Mouse (Mus musculus) hindbrain, embryonic 10.5 days (tissue): ENCODE data around the gene Cadm1. TPM values are rescaled to one million over a fixed set of nuclear protein-coding genes. Genes with fewer than 3 reads are reported as not detected.

Source experiments
- DNase-seq: peaks from one replicate; pipeline ENCODE4 v3.0.0-alpha.2; 2017; ENCODE audit warnings: low spot score
- H3K27ac ChIP-seq: fragments of 300-500 bp; sonication (generic); 2 replicates; pipeline ENCODE4 v1.5.1; 2016; ENCODE audit warnings: mild to moderate bottlenecking, moderate library complexity
- H3K27me3 ChIP-seq: fragments of 300-500 bp; sonication (generic); 2 replicates; pipeline ENCODE4 v1.6.1; 2016; ENCODE audit warnings: mild to moderate bottlenecking; ENCODE audit not compliant: poor library complexity, insufficient read depth, severe bottlenecking
- H3K36me3 ChIP-seq: fragments of 300-500 bp; sonication (generic); 2 replicates; pipeline ENCODE4 v1.6.1; 2016; ENCODE audit warnings: mild to moderate bottlenecking, moderate library complexity
- H3K4me1 ChIP-seq: fragments of 300-500 bp; sonication (generic); replicated peaks from 2 replicates; pipeline ENCODE4 v1.6.1; 2016; ENCODE audit warnings: mild to moderate bottlenecking
- H3K4me3 ChIP-seq: fragments of 300-500 bp; sonication (generic); 2 replicates; pipeline ENCODE4 v1.5.1; 2016; ENCODE audit warnings: mild to moderate bottlenecking, moderate library complexity
- H3K9me3 ChIP-seq: fragments of 300-500 bp; sonication (generic); 2 replicates; pipeline ENCODE4 v1.6.1; 2016; ENCODE audit warnings: mild to moderate bottlenecking, moderate library complexity
- WGBS: fragments of 180-500 bp; shearing (Covaris S2); methylation state at CpG from one replicate; pipeline ENCODE4 v1.1.7; 2016; 5-methylcytosine and 5-hydroxymethylcytosine counted together
- polyA plus RNA-seq: library from polyadenylated mRNA; unstranded; fragments of >200 nt; fragmentation: Nextera tagmentation; extraction: Ambion mirVana; gene quantifications from 2 replicates; pipeline ENCODE4 v1.2.1, GENCODE M21; 2016

Cadm1 gene
- polyA plus RNA-seq, 1 experiment from 2014 or later = 111 TPM

DNA sequence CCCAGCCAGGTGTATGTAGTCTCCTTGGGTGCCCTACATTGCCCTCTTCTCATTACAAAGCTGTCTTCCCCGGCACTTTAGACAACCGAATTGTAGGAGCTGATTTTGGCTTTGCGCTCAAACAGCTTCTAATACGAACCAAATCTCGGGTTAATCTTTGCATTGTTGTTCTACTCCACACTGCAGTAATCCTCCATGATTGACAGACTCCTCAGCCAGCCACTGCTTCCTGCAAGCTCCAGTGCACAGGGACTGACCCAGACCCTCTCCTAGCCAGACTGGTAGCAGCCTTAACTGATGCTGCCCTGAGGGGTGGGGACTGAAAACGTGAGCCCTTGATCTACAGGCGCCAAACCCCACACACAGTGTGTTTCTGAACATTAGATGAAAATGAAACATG lies 275.7 kb downstream of the Cadm1 start:
- H3K27ac ChIP-seq = no peak overlapping the region
- no peak overlapping the region for H3K4me3 ChIP-seq
- H3K27me3 ChIP-seq = no peaks in the 10 kb centered on the region
- peaks cover 25% of the 10 kb centered on the region for H3K4me1 ChIP-seq
- peaks cover 19% of the 10 kb centered on the region for H3K36me3 ChIP-seq
- no peak for DNase-seq
- H3K9me3 ChIP-seq = no peaks in the 10 kb centered on the region
- WGBS = 57% methylated on average over 7 of the region's 7 CpGs

DNA sequence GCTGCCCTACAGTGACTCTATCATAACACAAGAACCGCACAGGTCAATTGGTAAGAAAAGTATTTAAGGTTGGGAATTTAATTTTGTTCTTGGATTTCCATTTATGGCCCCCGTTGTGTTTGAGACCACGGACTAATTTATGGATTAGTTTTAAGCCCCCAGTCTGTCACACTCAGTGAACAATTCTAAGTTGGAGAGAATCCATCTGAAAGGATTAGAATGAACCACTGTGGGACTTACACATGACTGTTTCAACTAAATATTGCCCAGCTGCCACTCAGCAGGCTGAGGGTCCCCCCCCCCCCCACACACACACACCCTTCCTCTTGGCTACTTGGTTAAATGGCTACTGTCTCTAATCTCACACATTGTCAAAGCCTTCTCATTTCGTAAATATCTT lies 295.7 kb downstream of the Cadm1 start:
- 86% methylated on average over 4 of the region's 4 CpGs for WGBS
- no peaks in the 10 kb centered on the region for H3K9me3 ChIP-seq
- H3K27me3 ChIP-seq = 0 out of 2 replicates have a peak, but pooled peaks cover 2% of the 10 kb centered on the region
- no peak for DNase-seq
- H3K4me1 ChIP-seq = peaks cover 27% of the 10 kb centered on the region
- no peak overlapping the region for H3K4me3 ChIP-seq
- H3K27ac ChIP-seq = no peak overlapping the region
- H3K36me3 ChIP-seq = peaks cover 22% of the 10 kb centered on the region

DNA sequence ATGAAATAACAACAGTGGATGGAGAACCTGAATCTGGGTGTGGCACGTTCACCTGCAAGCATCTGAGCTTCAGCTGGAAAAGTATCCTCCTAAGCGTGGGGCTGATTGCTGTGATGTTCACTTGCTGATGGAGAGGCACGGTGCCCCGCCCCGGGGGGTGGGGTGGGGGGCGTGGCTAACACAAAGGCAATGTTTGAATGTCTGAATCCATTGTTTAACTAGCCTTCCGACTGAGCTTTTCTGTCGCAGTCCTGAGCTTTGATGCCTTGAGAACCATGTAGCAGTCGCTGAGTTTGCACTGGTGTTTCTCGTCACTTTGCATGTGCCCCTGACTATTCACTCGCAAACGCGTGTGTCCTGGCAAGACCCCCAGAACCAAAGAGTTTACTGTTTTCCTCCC lies 298.8 kb downstream of the Cadm1 start:
- H3K4me3 ChIP-seq = peak overlapping the region; percentile 39
- DNase-seq = peak; percentile 52
- no peaks in the 10 kb centered on the region for H3K9me3 ChIP-seq
- H3K36me3 ChIP-seq = peaks cover 7% of the 10 kb centered on the region; the same call in 1 of the 2 replicates
- peak overlapping the region; percentile 64; the same call in 1 of the 2 replicates for H3K27ac ChIP-seq
- H3K4me1 ChIP-seq = peaks cover 38% of the 10 kb centered on the region
- WGBS = 7% methylated on average over 13 of the region's 13 CpGs
- H3K27me3 ChIP-seq = 0 out of 2 replicates have a peak, but pooled peaks cover 4% of the 10 kb centered on the region

DNA sequence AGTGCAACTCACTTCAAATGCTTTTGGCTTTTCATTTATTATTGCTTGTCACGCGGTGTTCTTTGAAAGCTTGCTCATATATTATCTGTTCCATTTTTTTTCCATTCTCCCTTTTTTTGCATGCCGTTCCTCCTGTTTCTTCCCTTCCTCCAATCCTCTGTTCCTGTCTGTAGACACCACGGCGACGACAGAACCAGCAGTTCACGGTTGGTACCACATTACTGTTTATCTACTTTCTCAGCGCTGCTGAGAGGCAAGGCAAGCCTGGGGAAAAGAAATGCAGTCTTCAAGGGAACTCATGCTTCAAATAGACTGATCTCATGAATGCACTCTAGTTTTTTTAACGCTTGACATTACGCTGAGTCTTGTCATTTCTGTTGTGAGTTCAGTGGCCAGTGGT lies 299.2 kb downstream of the Cadm1 start:
- Histone ChIP-seq H3K27me3 (0 out of 2 replicates have a peak, but pooled peaks cover 4% of the 10 kb centered on the region), H3K36me3 (0 out of 2 replicates have a peak, but pooled peaks cover 6% of the 10 kb centered on the region), H3K4me1 (peaks cover 38% of the 10 kb centered on the region), H3K4me3 (peak overlapping the region; percentile 39), H3K27ac (peak overlapping the region; percentile 64; the same call in 1 of the 2 replicates), H3K9me3 (no peaks in the 10 kb centered on the region)
- DNase-seq = no peak
- 45% methylated on average over 10 of the region's 10 CpGs for WGBS

DNA sequence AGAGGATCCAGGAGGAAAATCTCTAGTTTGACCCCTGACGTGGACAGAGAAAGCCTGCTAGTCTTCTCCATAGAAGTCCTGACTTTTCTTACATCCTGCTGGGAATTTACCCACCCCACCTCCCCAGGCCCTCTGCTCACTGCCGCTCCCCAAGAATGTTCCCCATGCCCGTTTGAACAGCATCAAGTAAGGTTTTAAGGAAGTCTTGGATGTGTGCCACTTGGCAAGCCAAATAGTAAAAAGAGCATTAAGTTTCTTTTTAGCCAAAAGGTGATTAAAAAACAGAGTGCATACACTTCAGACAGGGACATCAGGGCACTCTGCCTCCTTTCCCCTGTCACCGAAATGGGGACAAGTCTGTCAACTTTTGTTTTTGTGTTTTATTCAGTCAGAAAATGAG lies 299.9 kb downstream of the Cadm1 start:
- no peak overlapping the region for H3K4me3 ChIP-seq
- no peak overlapping the region for H3K27ac ChIP-seq
- WGBS = 55% methylated on average over 4 of the region's 4 CpGs
- no peak for DNase-seq
- H3K4me1 ChIP-seq = peaks cover 38% of the 10 kb centered on the region
- no peaks in the 10 kb centered on the region for H3K9me3 ChIP-seq
- 0 out of 2 replicates have a peak, but pooled peaks cover 4% of the 10 kb centered on the region for H3K27me3 ChIP-seq
- 0 out of 2 replicates have a peak, but pooled peaks cover 1% of the 10 kb centered on the region for H3K36me3 ChIP-seq

DNA sequence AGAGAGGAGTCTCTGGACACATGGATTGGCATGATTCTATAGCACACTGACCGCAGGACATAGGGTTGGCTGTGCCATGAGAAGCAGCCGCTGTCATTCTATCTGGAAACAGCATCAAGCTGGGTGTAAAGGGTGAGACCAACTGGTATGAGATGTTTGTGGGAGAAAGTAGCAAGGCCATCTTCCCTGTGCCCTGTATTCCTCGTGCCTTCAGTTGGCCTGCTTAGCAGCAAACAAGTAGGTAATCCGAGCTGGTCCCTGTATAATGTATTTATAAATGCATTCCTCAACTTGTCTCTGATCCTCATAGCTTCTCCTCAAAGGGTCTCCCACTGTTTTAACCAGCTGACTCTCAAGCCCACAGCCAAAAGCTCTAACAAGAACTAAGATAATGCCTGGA lies 301.4 kb downstream of the Cadm1 start:
- Histone ChIP-seq H3K36me3 (0 out of 2 replicates have a peak, but pooled peaks cover 3% of the 10 kb centered on the region), H3K4me1 (peaks cover 38% of the 10 kb centered on the region), H3K4me3 (no peak overlapping the region), H3K27me3 (0 out of 2 replicates have a peak, but pooled peaks cover 4% of the 10 kb centered on the region), H3K9me3 (no peaks in the 10 kb centered on the region), H3K27ac (no peak overlapping the region)
- DNase-seq = no peak
- 65% methylated on average over 4 of the region's 4 CpGs for WGBS

DNA sequence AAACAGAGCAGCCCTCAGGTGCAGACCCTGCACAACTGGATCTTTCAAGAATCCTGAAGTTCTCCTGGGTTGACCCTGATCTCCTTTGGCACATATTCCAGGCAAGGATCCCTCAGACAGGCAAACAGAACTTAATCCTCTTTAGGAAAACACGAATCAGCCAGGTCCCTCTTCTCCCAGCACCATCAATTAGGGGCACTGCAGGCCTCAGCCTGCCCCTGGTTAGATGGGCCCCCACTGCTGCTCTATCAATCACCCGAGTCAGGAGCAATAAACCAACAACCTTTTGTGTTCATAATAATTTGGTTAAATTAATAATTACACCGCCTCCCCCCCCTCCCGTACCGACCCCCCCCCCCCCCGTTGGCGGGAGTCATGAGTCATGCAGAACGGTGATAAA lies 308.2 kb downstream of the Cadm1 start:
- WGBS = 12% methylated on average over 8 of the region's 8 CpGs
- Histone ChIP-seq H3K4me1 (peaks cover 21% of the 10 kb centered on the region), H3K36me3 (0 out of 2 replicates have a peak, but pooled peaks cover 3% of the 10 kb centered on the region), H3K27me3 (peaks cover 20% of the 10 kb centered on the region), H3K4me3 (no peak overlapping the region), H3K27ac (no peak overlapping the region; the same call in 1 of the 2 replicates), H3K9me3 (no peaks in the 10 kb centered on the region)
- no peak for DNase-seq

DNA sequence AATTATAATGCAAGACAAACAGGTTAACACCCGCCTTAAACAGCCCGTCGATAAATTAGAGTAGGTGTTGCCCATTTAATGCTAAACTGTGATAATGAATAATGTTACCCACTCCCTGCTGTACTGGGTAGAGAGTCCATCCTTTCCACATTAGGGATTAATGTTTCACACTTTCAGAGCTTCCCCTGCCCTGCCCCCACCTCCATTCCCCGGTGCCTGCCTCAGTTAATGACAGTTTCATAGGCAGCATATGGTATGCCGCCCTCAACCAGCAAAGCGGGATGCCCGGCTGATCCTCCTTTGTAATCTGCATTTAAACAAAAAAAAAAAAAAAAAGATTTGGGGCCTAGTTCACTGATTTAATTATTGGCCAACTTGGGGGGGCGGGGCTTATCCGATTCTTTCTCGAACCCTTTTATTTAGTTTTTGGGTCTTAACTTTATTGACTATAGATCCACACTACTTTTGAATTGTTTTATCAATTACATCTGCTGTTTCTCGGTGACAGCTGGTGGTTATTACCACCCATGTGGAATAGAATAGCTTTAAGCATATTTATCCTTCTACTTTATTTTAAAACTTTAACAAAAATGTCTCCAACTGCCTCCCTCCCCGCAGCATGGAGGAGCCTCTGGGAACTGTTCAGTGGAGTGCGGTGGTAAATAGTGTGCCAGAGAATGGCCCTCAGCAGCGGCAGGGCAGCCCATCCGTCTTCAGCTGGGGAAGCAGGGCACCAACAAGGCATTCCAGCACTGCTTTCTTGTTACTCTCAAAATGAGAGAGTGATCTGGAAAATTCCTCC lies 309.1 kb downstream of the Cadm1 start:
- Histone ChIP-seq H3K4me1 (peaks cover 21% of the 10 kb centered on the region), H3K9me3 (no peaks in the 10 kb centered on the region), H3K4me3 (no peak overlapping the region), H3K27ac (peak overlapping the region; percentile 50; the same call in 1 of the 2 replicates), H3K27me3 (peaks cover 20% of the 10 kb centered on the region), H3K36me3 (0 out of 2 replicates have a peak, but pooled peaks cover 4% of the 10 kb centered on the region)
- DNase-seq = peak; percentile 27
- WGBS = 34% methylated on average over 15 of the region's 15 CpGs

DNA sequence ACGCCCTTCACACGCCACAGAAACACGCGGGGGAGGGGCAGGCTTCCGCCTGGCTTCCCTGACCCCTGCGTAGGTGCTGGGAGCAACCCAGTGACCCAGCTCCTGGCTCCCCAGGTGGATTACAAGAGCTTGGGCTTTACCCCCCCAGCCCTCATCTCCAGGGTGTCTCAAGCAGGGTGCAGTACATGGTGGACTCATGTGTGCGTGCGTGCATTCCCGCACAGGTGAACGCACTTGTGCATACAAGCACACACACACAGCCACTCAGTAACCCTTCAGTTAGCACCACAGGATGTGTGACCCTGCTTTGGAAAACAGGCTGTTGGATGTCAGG lies 309.7 kb downstream of the Cadm1 start:
- H3K27ac ChIP-seq = peak overlapping the region; percentile 50; the same call in 1 of the 2 replicates
- DNase-seq = no peak
- H3K4me1 ChIP-seq = peaks cover 24% of the 10 kb centered on the region
- WGBS = 72% methylated on average over 10 of the region's 10 CpGs
- no peak overlapping the region for H3K4me3 ChIP-seq
- H3K36me3 ChIP-seq = 0 out of 2 replicates have a peak, but pooled peaks cover 10% of the 10 kb centered on the region
- peaks cover 20% of the 10 kb centered on the region for H3K27me3 ChIP-seq
- H3K9me3 ChIP-seq = no peaks in the 10 kb centered on the region

DNA sequence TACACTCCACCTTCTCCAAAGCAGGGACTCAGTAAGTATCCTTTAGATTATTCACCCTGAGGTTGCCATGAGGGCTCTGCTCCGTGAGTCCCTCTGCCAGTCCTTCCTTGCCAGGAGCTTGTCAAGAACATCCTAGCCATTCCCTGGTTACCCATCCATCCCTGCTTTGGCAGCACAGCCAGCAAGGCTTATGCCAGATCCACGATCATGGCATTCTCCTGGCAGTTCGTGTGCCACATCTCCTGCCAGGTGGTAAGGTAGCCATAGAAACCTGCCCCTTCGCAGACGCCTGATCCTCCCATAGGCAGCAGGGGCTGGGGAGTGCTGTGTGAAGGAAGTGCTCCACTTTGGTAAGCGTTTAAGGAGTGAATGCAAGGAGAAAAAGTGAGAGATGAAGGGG lies 313.4 kb downstream of the Cadm1 start:
- Histone ChIP-seq H3K36me3 (0 out of 2 replicates have a peak, but pooled peaks cover 9% of the 10 kb centered on the region), H3K27ac (no peak overlapping the region), H3K4me3 (no peak overlapping the region), H3K27me3 (peaks cover 20% of the 10 kb centered on the region), H3K9me3 (no peaks in the 10 kb centered on the region), H3K4me1 (peaks cover 45% of the 10 kb centered on the region)
- 86% methylated on average over 6 of the region's 6 CpGs for WGBS
- DNase-seq = no peak

DNA sequence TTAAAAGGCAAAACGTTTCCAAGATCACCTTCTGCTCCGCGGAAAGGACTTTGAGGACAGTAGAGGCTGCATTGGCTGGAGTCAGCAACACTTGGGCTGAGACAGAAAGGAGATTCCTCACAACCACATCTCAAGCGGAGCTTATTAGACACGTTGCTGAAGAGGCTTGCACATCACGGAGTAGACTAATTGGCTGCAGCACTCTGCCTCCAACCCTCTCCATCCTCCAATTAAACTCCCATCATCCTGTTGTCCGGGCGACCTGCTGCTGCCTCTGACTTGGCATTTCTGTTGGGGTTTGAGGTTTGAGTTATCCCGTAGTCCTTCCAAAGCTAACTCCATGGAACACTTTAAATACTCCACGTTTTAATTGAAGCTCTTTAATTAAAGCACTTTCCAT lies 316.3 kb downstream of the Cadm1 start:
- H3K36me3 ChIP-seq = peaks cover 13% of the 10 kb centered on the region; the same call in 1 of the 2 replicates
- H3K4me1 ChIP-seq = peaks cover 39% of the 10 kb centered on the region
- no peak overlapping the region for H3K27ac ChIP-seq
- no peak overlapping the region for H3K4me3 ChIP-seq
- 71% methylated on average over 10 of the region's 10 CpGs for WGBS
- no peak for DNase-seq
- no peaks in the 10 kb centered on the region for H3K9me3 ChIP-seq
- peaks cover 13% of the 10 kb centered on the region for H3K27me3 ChIP-seq

DNA sequence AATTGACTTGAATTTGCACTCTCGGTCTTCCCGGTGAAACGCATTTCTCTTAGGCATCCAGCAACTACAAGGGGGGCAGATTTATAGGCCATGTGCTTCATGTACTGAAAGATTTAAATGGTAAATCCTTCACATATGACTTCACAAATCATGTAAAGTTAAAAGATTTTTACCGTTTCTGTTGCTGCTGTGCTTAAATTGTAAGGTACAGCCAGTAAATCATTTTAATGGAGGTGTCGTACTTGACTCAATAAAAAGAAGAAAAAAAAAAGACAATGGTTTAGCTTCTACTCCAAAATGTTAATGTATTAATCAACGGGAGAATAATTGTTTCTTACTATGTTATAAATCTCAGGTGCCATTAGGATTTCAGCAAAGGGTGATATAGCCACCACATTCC lies 317.0 kb downstream of the Cadm1 start:
- no peaks in the 10 kb centered on the region for H3K9me3 ChIP-seq
- 91% methylated on average over 6 of the region's 6 CpGs for WGBS
- DNase-seq = no peak
- peaks cover 7% of the 10 kb centered on the region; the same call in 1 of the 2 replicates for H3K27me3 ChIP-seq
- no peak overlapping the region for H3K4me3 ChIP-seq
- H3K27ac ChIP-seq = no peak overlapping the region
- peaks cover 17% of the 10 kb centered on the region; the same call in 1 of the 2 replicates for H3K36me3 ChIP-seq
- H3K4me1 ChIP-seq = peaks cover 44% of the 10 kb centered on the region

DNA sequence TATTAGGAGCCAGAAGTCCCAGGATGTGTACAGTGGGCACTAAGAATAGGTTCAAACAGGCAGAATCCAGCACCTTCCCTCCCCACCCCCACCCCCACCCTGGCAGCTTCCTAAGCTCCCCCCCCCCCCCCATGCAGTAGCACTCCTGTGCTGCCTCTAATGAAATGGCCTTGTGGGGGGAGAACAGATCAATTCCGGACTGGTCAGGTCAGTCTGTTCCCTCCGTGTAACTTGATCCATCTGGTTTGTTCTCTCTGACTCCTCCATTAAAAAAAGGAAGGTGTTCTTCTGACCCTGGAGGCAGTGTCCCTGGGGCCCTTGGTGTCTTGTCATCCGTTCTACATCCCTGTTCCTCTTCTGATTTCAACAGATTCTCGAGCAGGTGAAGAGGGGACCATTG lies 317.8 kb downstream of the Cadm1 start:
- Histone ChIP-seq H3K27me3 (peaks cover 7% of the 10 kb centered on the region; the same call in 1 of the 2 replicates), H3K36me3 (peaks cover 17% of the 10 kb centered on the region; the same call in 1 of the 2 replicates), H3K4me3 (no peak overlapping the region), H3K4me1 (peaks cover 44% of the 10 kb centered on the region), H3K9me3 (no peaks in the 10 kb centered on the region), H3K27ac (peak overlapping the region; percentile 35)
- no peak for DNase-seq
- 12% methylated on average over 4 of the region's 4 CpGs for WGBS
